Mouse (Mus musculus) testis, postnatal 10 days (tissue): ENCODE data around the gene Krtap5-4.
"Not testable (repeated sequence)": the region's sequence is repeated elsewhere in the genome, so short reads cannot be mapped to it uniquely, and the experiment has no call there.

Experiments
- DNase-seq: peaks from one replicate; pipeline ENCODE4 v3.0.0; 2021; ENCODE audit warnings: low spot score

The Krtap5-4 gene

DNA sequence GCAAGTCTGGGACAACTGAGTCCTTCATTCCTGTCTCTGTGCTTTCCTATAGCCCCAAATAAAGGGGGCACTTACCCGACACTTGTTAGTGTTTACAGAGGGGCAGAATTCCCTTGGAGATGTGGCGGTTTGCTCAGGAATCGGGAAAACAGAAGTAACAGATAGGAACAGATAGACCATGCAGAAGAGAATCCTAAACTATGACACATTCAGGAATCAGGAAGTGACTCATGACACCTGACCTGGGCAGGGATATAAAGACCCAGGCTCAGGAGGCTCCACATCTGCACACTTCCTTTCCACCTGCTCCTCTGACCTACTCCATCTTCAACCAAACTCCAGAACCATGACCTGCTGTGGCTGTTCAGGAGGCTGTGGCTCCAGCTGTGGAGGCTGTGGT, at the start of gene Krtap5-4:
Krtap5-4 (plus strand) TSS at position 301 of the 400 bp plus-strand sequence.
- DNase-seq, result no peak

DNA sequence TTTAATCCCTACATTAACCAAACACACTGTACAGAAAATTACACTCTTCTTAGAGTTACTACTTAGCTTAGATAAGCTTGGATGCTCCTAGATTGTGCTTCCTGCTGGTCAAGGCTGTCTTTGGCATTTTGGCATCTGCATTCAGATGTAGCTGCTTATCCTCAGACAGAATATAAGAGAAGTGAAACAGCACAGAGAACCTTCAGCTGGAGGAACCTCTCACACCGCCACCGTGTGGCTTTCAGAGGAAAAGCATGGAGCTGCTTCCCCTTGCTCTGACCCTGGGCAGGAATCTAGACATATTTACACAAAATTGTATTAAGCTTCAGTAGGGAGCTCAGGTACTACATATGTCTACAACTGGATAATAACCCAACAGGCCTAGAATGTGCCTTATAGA, 47.8 kb upstream of the Krtap5-4 start:
- DNase-seq, result peak; percentile 65

DNA sequence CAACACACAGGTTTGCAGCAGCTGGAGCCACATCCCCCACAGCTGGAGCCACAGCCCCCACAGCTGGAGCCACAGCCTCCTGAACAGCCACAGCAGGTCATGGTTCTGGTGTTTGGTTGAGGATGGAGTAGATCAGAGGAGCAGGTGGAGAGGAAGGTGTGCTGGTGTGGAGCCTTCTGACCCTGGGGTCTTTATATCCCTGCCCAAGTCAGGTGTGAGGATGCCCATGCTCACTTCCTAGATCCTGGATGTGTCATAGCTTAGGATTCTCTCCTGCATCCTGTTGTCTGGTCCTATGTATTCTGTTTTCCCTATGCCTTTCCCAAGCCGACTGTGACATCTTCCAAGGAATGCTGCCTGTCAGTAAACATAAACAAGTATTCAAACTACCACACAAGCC, 45.1 kb upstream of the Krtap5-4 start, which contains the start of gene Gm2431:
Gm2431 (minus strand) TSS at position 101 of the 400 bp plus-strand sequence.
- not testable (repeated sequence) for DNase-seq

DNA sequence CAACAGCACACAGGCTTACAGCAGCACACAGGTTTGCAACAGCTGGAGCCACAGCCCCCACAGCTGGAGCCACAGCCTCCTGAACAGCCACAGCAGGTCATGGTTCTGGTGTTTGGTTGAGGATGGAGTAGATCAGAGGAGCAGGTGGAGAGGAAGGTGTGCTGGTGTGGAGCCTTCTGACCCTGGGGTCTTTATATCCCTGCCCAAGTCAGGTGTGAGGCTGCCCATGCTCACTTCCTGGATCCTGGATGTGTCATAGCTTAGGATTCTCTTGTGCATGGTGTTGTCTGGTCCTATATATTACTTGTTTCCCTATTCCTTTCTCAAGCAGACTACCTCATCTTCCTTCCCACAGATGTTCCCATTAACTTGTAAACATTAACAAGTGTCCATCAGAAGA, 29.1 kb upstream of the Krtap5-4 start, which contains the start of gene Gm4559:
Gm4559 (minus strand) TSS at position 101 of the 400 bp plus-strand sequence.
- not testable (repeated sequence) for DNase-seq

- DNase-seq, result peak; percentile 86
Measured at GRCm38 (mm10) chr7:142278183-142278582, 25.2 kb upstream of the Krtap5-4 start.

GRCm38 (mm10) chr7:142279291-142279690, 24.1 kb upstream of the Krtap5-4 start:
- not testable (repeated sequence) for DNase-seq

- peak; percentile 53 for DNase-seq
Measured at GRCm38 (mm10) chr7:142282847-142283246, 20.5 kb upstream of the Krtap5-4 start.

DNA sequence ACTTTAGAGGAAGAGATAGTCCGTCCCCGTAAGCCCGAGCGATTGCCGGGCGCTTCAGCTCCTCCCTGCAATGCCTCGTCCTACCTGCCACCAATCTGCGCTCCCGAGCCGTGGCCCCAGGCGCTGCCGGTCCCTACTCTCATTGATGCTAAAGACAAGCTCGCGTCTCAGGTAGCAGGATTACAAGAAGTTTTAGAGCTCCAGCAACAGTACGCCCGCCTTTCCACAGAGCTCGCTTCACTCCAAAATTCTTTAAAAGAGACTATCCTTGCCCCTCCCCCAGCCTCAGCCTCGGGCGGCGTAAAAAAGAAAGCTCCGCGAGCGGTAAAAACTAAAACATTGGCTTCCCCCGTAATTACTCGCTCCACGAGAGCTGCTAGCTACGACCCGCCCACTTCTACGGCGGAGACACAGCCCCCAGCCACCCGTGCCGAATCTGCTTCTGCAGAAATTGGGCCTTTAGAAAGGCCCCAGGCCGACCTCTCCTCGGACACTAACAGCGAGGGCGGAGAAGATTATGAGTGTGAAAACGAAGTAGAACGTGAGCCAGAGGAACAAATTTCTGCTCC, 19.2 kb upstream of the Krtap5-4 start:
- peak; percentile 80 for DNase-seq

- DNase-seq, result peak; percentile 96
Measured at GRCm38 (mm10) chr7:142284615-142285080, 18.7 kb upstream of the Krtap5-4 start.

DNA sequence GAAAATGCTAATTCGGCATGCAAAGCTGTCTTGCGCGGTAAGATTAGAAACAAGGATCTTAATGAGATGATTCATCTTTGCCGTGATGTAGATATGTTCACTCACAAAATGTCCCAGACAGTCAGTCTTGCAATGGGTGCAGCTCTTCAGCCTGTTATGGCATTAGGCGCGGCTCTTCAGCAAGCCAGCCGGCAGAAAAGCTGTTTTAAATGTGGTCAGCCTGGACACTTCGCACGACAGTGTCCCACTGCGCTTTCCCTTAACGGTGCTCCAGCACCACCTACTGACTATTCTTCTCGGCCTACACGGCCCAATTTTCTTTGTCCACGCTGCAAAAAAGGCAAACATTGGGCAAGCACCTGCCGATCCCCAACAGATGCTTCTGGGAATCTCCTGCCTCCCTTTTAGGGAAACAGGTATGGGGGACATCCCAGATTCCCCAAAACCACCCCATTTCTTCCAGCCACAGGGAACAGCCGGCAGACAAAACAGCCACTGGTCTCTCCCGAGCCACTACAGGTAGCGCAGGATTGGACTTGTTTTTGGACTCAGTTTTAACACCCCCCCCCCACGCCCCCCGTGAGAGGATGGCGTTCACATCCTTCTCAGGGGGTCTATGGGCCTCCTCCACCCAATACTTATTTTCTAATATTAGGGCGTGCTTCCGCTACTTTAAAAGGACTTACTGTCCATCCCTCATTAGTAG, 18.1 kb upstream of the Krtap5-4 start:
- DNase-seq, result peak; percentile 61

- DNase-seq, result not testable (repeated sequence)
Measured at GRCm38 (mm10) chr7:142285910-142286612, 17.3 kb upstream of the Krtap5-4 start.

DNA sequence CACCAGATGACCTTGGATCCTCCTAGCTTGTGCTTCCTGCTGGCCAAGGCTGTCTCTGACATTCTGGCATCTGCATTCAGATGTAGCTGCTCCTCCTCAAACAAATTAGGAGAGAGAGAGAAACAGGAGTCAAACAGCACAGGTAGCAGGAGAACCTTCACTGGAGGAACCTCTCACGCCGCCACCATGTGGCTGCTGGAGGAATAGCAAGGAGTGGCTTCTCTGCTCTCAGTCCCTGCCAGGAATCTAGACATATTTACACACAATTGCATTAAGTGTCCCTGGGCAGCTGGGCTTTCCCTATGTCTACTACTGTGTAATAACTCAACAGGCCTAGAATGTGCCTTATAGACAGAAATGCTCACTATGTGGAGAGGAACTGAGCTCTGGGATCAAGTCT, 9.5 kb upstream of the Krtap5-4 start:
- peak; percentile 63 for DNase-seq

DNA sequence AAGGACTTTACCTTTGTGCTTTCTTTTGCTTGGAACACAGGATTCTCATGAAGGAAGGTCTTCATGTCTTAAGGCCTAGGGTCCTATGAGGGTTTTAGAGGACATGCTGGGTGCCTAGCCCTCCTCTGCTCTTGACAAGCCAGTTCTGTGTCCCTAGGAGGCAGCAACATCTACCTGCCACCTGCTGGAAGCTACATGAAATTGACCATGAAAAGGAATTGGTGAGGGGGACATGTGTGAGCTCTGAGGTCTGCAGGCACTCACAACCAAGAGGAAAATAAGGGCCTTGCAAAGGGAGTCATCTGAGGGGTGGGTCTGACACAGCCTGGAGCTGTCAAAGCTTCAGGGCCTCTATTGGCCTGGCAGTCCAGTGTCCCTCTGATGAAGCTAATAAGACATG, 7.9 kb upstream of the Krtap5-4 start:
- DNase-seq, result no peak

DNA sequence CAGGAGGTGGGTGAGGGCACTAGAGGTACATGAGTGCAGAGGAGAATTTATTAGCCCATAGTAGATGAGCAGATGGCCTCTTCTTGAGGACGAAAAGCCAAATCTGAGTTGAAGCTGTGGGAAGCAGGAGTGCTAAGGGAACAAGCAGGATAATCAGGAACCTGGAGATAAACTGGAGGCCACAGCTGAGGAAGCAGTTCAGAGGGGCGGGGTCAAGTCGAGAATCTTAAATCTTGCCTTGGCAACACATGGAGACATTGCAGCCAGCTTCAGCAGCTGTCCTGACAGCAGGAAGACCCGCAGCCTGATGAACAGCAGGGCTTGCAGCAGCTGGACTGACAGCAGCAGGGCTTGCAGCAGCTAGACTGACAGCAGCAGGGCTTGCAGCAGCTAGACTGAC, 7.2 kb upstream of the Krtap5-4 start:
- DNase-seq, result peak; percentile 59

DNA sequence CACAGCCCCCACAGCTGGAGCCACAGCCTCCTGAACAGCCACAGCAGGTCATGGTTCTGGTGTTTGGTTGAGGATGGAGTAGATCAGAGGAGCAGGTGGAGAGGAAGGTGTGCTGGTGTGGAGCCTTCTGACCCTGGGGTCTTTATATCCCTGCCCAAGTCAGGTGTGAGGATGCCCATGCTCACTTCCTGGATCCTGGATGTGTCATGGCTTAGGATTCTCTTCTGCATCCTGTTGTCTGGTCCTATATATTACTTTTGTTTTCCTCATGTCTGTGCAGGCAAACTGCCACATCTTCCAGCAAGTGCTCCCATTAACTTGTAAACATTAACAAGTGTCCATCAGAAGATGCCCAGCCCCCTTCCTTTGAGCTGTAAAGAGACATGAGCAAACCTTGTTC, 6.3 kb upstream of the Krtap5-4 start, which contains the start of gene Krtap5-1:
Krtap5-1 (minus strand) TSS at position 101 of the 400 bp plus-strand sequence.
- DNase-seq, result not testable (repeated sequence)

DNA sequence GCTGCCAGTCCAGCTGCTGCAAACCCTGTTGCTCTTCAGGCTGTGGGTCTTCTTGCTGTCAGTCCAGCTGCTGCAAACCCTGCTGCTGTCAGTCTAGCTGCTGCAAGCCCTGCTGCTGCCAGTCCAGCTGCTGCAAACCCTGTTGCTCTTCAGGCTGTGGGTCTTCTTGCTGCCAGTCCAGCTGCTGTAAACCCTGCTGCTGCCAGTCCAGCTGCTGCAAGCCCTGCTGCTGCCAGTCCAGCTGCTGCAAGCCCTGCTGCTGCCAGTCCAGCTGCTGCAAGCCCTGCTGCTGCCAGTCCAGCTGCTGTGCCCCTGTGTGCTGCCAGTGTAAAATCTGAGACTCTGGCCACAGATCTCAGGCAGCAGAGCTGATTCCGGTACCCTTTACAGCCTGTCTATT, 580 bp downstream of the Krtap5-4 start:
- DNase-seq, result not testable (repeated sequence)

- no peak for DNase-seq
Measured at GRCm38 (mm10) chr7:142314600-142315285, 11.4 kb downstream of the Krtap5-4 start.

- peak; percentile 50 for DNase-seq
Measured at GRCm38 (mm10) chr7:142316558-142316957, 13.2 kb downstream of the Krtap5-4 start.

DNA sequence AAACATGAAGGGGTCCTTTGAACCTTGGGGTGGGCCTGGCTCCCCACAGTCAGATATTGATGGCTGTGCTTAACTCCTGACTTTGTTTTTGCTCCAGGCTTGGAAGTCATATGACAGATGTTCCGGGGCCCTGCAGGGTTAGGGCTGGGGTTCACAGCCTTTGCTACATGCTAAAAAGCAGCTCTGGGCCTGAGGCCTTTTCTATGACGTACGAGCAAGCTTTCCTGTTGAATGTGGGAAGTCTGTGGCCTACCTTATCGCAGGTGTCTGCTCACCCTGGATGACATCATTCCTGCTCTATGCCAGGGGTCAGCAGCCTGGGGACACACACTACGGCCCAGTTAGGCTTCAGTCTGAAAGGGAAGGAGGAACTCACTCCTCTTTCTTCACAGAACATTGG, 13.9 kb downstream of the Krtap5-4 start:
- DNase-seq, result no peak

- no peak for DNase-seq
Measured at GRCm38 (mm10) chr7:142319124-142319523, 15.8 kb downstream of the Krtap5-4 start.

- no peak for DNase-seq
Measured at GRCm38 (mm10) chr7:142320906-142321305, 17.6 kb downstream of the Krtap5-4 start.
